Mouse (Mus musculus) spleen, adult 2 months (tissue): ENCODE measurements at regions not wholly inside any gene's neighbourhood (a gene's known extent, or its start where the extent isn't known, plus 50 kb on each side); places are given as distances from the start of the nearest gene placed in this dataset.

Experiments used
- CTCF ChIP-seq: fragments of 200-500 bp; IDR thresholded peaks from 2 replicates; pipeline ENCODE4 v1.5.1; 2011; ENCODE audit warnings: mild to moderate bottlenecking, inconsistent platforms; ENCODE audit not compliant: insufficient read depth, insufficient read length, insufficient replicate concordance; ENCODE audit errors: extremely low read depth
- POLR2A ChIP-seq: fragments of 200-500 bp; IDR thresholded peaks from 2 replicates; pipeline ENCODE4 v1.6.1; 2011; ENCODE audit warnings: low read depth, low read length, inconsistent platforms

GRCm38 (mm10) chr2:133496389-133496788, 55.6 kb upstream of the Bmp2 start:
- TF ChIP-seq CTCF, result no peak
- TF ChIP-seq POLR2A, result no peak
